Mouse (Mus musculus) limb, embryonic 12.5 days (tissue): Measurements from ENCODE around the gene Cd93. TPM values are rescaled to one million over a fixed set of nuclear protein-coding genes. Genes with fewer than 3 reads are reported as not detected.

Experiments
- ATAC-seq: fragments of 200-750 bp; cut with Nextera tagmentation; 2 replicates; pipeline ENCODE4 v1.8.0; 2017; ENCODE audit warnings: low read depth, moderate TSS enrichment; ENCODE audit not compliant: insufficient number of reproducible peaks, insufficient read depth, low FRiP score, low TSS enrichment
- H3K27ac ChIP-seq: fragments of 300-500 bp; sonication (generic); 2 replicates; pipeline ENCODE4 v1.5.1; 2016; ENCODE audit warnings: mild to moderate bottlenecking, moderate library complexity
- H3K27me3 ChIP-seq: fragments of 300-500 bp; sonication (generic); 2 replicates; pipeline ENCODE4 v1.6.1; 2016; ENCODE audit warnings: mild to moderate bottlenecking, moderate library complexity
- H3K36me3 ChIP-seq: fragments of 300-500 bp; sonication (generic); 2 replicates; pipeline ENCODE4 v1.6.1; 2016; ENCODE audit warnings: mild to moderate bottlenecking, moderate library complexity
- H3K4me1 ChIP-seq: fragments of 300-500 bp; sonication (generic); replicated peaks from 2 replicates; pipeline ENCODE4 v1.6.1; 2016
- H3K4me2 ChIP-seq: fragments of 300-500 bp; sonication (generic); 2 replicates; pipeline ENCODE4 v1.6.1; 2016; ENCODE audit warnings: mild to moderate bottlenecking, moderate library complexity
- H3K4me3 ChIP-seq: fragments of 300-500 bp; sonication (generic); replicated peaks from 2 replicates; pipeline ENCODE4 v1.5.1; 2016; ENCODE audit warnings: mild to moderate bottlenecking
- H3K9ac ChIP-seq: fragments of 300-500 bp; sonication (generic); replicated peaks from 2 replicates; pipeline ENCODE4 v1.6.1; 2016; ENCODE audit warnings: mild to moderate bottlenecking, moderate library complexity
- H3K9me3 ChIP-seq: fragments of 300-500 bp; sonication (generic); 2 replicates; pipeline ENCODE4 v1.6.1; 2016; ENCODE audit warnings: mild to moderate bottlenecking, moderate library complexity
- WGBS: fragments of 180-500 bp; shearing (Covaris S2); methylation state at CpG from one replicate; pipeline ENCODE4 v1.1.7; 2016; 5-methylcytosine and 5-hydroxymethylcytosine counted together
- polyA plus RNA-seq: library from polyadenylated mRNA; unstranded; fragments of >200 nt; fragmentation: Nextera tagmentation; extraction: Ambion mirVana; gene quantifications from 2 replicates; pipeline ENCODE4 v1.2.1, GENCODE M21; 2016

Cd93 gene
- polyA plus RNA-seq, result 5.6 and 6.2 TPM in 2 replicates

DNA sequence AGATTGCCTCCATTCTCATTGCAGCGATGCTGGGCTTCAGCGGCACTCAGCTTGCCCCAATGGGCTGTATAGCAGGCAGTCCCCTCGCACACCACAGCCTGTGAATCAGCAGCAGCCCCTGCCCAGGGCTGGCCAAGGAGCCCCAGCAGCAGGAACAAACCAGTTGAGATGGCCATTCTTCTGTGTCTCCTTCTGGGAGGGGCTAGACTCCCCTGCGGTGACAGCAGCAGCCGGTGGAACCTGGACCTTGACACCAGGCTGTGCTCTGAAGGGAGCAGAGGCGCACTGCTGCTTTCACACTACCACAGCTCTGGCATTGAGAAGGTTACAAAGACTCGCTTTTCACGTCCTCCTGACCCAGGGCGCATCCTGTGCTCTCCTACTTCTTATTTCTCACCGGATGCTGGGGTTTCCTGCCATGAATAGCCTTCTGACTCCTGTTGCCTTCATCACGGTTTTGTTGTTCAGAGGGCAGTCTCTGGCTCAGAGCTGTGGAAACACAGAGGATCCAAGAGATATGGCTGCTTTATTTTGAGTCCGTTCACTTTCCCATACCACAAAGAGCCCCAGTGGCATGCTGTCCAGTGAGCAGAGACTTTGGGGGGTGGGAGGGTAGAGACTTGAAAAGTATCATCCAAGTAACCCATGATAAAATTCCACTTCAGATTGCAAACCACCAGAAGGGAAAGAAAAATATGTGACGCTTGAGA, at the start of gene Cd93:
TSS of gene Cd93 (minus strand) at position 315 of the 710 bp plus-strand sequence.
- H3K27me3 ChIP-seq, result peaks cover 5% of the 10 kb centered on the region; the same call in 1 of the 2 replicates
- H3K4me1 ChIP-seq, result no peaks in the 10 kb centered on the region
- H3K4me3 ChIP-seq, result peak within 1 kb of the TSS; percentile 11; the same call in 1 of the 2 replicates
- no peak within 1 kb of the TSS for H3K9ac ChIP-seq
- 57% methylated on average over 13 of the region's 13 CpGs for WGBS
- ATAC-seq, result no peak
- H3K9me3 ChIP-seq, result no peaks in the 10 kb centered on the region
- no peak within 1 kb of the TSS for H3K4me2 ChIP-seq
- no peaks in the 10 kb centered on the region for H3K36me3 ChIP-seq
- peak within 1 kb of the TSS; percentile 47 for H3K27ac ChIP-seq

GRCm38 (mm10) chr2:148492108-148492507, 48.7 kb upstream of the Cd93 start:
- Histone ChIP-seq H3K36me3 (no peaks in the 10 kb centered on the region), H3K4me3 (no peak overlapping the region), H3K27me3 (no peaks in the 10 kb centered on the region), H3K27ac (no peak overlapping the region), H3K9me3 (no peaks in the 10 kb centered on the region), H3K4me2 (no peak overlapping the region), H3K4me1 (no peaks in the 10 kb centered on the region), H3K9ac (no peak overlapping the region)
- ATAC-seq, result no peak
- WGBS, result 79% methylated on average over 4 of the region's 4 CpGs

DNA sequence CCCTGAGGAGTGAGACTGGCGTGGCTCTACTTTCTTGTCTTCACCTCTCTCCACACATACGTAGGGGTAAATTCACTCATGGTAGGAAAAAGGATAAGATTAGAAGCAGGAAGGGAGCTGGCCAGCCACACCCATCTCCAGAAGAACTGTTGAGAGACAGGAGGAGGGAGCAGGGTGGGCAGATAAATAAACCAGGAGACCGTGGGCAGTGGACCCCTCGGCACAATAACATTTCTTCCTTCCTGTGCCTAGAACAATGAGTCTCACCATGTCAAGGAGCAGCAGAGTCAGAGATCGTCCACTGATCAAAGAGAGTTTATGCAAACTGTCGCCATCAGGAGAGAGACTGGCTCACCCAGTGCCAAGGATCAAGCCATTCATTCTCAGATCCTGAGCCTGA, 46.8 kb upstream of the Cd93 start:
- Histone ChIP-seq H3K36me3 (no peaks in the 10 kb centered on the region), H3K4me3 (no peak overlapping the region), H3K27me3 (no peaks in the 10 kb centered on the region), H3K4me2 (no peak overlapping the region), H3K9ac (no peak overlapping the region), H3K27ac (no peak overlapping the region), H3K4me1 (no peaks in the 10 kb centered on the region), H3K9me3 (no peaks in the 10 kb centered on the region)
- WGBS, result 75% methylated on average over 6 of the region's 6 CpGs
- no peak for ATAC-seq

DNA sequence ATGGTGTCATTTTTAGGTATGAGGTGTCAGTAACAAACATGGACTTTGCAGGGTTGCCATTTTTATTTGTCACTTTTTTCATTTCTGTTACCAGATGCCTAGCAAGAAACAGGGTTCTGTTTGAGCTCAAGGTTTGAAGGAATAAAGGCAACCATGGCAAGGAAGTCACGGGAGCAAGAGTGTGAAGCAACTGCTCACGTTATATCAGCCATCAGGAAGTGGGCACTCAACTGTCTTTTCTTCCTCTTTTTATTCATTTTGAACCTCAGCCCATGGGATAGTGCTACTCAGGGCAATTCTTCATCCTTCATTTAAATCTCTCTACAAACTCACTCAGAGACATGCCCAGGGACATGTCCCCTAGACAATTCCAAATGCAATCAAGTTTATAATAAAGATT, 45.5 kb upstream of the Cd93 start:
- Histone ChIP-seq H3K4me3 (no peak overlapping the region), H3K4me1 (no peaks in the 10 kb centered on the region), H3K36me3 (no peaks in the 10 kb centered on the region), H3K4me2 (no peak overlapping the region), H3K9ac (no peak overlapping the region), H3K27me3 (no peaks in the 10 kb centered on the region), H3K9me3 (no peaks in the 10 kb centered on the region), H3K27ac (no peak overlapping the region)
- WGBS, result 88% methylated on average over 2 of the region's 2 CpGs
- no peak for ATAC-seq

- no peaks in the 10 kb centered on the region for H3K36me3 ChIP-seq
- no peak overlapping the region for H3K4me3 ChIP-seq
- no peak for ATAC-seq
- 90% methylated on average over 4 of the region's 4 CpGs for WGBS
- no peak overlapping the region for H3K4me2 ChIP-seq
- H3K27me3 ChIP-seq, result no peaks in the 10 kb centered on the region
- H3K27ac ChIP-seq, result no peak overlapping the region
- H3K9me3 ChIP-seq, result no peaks in the 10 kb centered on the region
- no peaks in the 10 kb centered on the region for H3K4me1 ChIP-seq
- H3K9ac ChIP-seq, result no peak overlapping the region
Observed at GRCm38 (mm10) chr2:148485576-148485975, 42.2 kb upstream of the Cd93 start.

DNA sequence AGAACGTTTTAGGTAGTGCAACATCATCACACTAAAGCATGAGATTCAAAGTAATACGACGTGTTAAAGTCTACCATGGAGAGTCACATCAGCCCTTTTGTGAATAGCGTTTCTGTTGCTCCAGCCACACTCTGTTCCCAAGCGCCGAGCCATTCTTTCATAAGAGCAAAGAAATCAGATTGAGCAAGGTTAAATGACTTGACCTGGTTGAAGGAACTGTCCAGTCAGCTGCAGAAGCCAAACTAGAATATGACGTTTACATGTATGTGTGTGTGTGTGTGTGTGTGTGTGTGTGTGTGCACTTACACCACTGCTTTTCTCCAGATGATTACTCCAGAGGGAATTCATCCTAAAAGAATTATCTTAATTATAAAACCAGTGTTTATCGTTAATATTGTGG, 37.0 kb upstream of the Cd93 start:
- ATAC-seq, result no peak
- no peak overlapping the region for H3K27ac ChIP-seq
- H3K9ac ChIP-seq, result no peak overlapping the region
- no peak overlapping the region for H3K4me3 ChIP-seq
- WGBS, result 88% methylated on average over 8 of the region's 8 CpGs
- H3K4me1 ChIP-seq, result no peaks in the 10 kb centered on the region
- no peaks in the 10 kb centered on the region for H3K36me3 ChIP-seq
- no peaks in the 10 kb centered on the region for H3K27me3 ChIP-seq
- H3K4me2 ChIP-seq, result no peak overlapping the region
- H3K9me3 ChIP-seq, result no peaks in the 10 kb centered on the region

- no peak overlapping the region for H3K4me2 ChIP-seq
- H3K4me1 ChIP-seq, result no peaks in the 10 kb centered on the region
- H3K9me3 ChIP-seq, result no peaks in the 10 kb centered on the region
- no peak overlapping the region for H3K4me3 ChIP-seq
- no peaks in the 10 kb centered on the region for H3K36me3 ChIP-seq
- no peak overlapping the region for H3K27ac ChIP-seq
- WGBS, result 62% methylated on average over 3 of the region's 3 CpGs
- no peak for ATAC-seq
- H3K27me3 ChIP-seq, result no peaks in the 10 kb centered on the region
- H3K9ac ChIP-seq, result no peak overlapping the region
Observed at GRCm38 (mm10) chr2:148478141-148478701, 34.9 kb upstream of the Cd93 start.

DNA sequence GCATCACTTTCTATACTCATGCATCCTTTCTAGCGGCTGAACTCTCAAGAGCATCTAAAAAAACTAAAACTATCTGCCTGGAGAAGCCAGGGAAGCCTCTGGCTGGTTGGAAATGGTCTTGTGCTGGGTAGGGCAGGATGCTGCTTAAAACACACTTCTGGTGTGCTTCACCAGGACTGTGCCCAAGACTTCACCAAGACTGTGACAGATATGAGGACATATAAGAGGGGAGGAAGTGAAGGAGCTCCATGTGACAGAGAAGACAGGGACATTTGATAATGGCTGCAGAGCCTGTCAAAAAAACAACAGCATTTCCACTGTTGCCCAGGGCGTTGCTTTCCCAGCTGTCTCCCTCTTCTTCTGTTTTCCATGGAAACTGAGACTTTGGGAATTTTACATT, 34.0 kb upstream of the Cd93 start:
- Histone ChIP-seq H3K9me3 (no peaks in the 10 kb centered on the region), H3K4me1 (no peaks in the 10 kb centered on the region), H3K27ac (no peak overlapping the region), H3K9ac (no peak overlapping the region), H3K27me3 (no peaks in the 10 kb centered on the region), H3K4me2 (no peak overlapping the region), H3K36me3 (no peaks in the 10 kb centered on the region), H3K4me3 (no peak overlapping the region)
- 82% methylated on average over 2 of the region's 2 CpGs for WGBS
- ATAC-seq, result no peak

- Histone ChIP-seq H3K4me2 (no peak overlapping the region), H3K4me3 (no peak overlapping the region), H3K9ac (no peak overlapping the region), H3K27me3 (no peaks in the 10 kb centered on the region), H3K9me3 (no peaks in the 10 kb centered on the region), H3K27ac (no peak overlapping the region), H3K36me3 (no peaks in the 10 kb centered on the region), H3K4me1 (no peaks in the 10 kb centered on the region)
- WGBS, result 79% methylated on average over 4 of the region's 4 CpGs
- ATAC-seq, result no peak
Observed at GRCm38 (mm10) chr2:148476576-148476975, 33.2 kb upstream of the Cd93 start.

DNA sequence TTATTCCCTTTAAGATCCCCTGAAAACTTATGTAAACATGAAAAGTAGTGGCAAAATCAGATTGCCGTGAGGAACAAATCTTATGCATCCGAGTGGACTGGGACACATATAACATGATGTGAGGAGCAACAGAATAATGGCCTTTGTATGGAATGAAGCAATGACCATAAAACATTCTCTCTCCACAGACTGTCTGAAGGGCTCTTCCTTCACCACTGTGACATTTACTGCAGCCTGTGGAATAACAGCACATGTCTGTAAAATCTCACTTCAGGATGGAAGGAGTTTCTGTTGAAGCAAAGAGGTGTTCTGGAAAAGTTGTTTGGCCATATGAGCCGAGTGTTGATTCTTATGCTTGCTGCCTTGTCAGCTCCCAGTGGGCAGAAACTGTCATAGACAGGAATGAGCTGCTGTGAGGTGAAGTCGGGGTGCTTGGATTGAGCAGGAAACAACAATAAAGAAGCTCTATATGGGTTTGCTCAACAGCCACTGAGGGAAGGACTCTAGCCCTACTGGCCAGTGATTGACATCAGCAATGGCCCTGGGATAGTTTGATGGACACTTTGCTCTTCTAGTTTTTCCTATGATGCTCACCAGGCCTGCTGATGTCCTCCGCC, 32.6 kb upstream of the Cd93 start:
- WGBS, result 78% methylated on average over 5 of the region's 5 CpGs

GRCm38 (mm10) chr2:148469341-148470238, 26.2 kb upstream of the Cd93 start:
- Histone ChIP-seq H3K9ac (no peak overlapping the region), H3K4me2 (no peak overlapping the region), H3K27ac (no peak overlapping the region), H3K27me3 (no peaks in the 10 kb centered on the region), H3K36me3 (no peaks in the 10 kb centered on the region), H3K9me3 (no peaks in the 10 kb centered on the region), H3K4me1 (no peaks in the 10 kb centered on the region), H3K4me3 (no peak overlapping the region)
- 66% methylated on average over 6 of the region's 7 CpGs for WGBS
- ATAC-seq, result no peak

More for the DNA sequence above, 32.6 kb upstream of the Cd93 start:
- no peak overlapping the region for H3K27ac ChIP-seq
- no peaks in the 10 kb centered on the region for H3K9me3 ChIP-seq
- H3K36me3 ChIP-seq, result no peaks in the 10 kb centered on the region
- no peak for ATAC-seq
- H3K4me1 ChIP-seq, result no peaks in the 10 kb centered on the region
- H3K4me2 ChIP-seq, result no peak overlapping the region
- H3K27me3 ChIP-seq, result no peaks in the 10 kb centered on the region
- H3K4me3 ChIP-seq, result no peak overlapping the region
- H3K9ac ChIP-seq, result no peak overlapping the region
